Mouse (Mus musculus) lung, postnatal 10 days (tissue): ENCODE results near the gene Mmp21.

ENCODE experiments used
- DNase-seq: peaks from one replicate; pipeline ENCODE4 v3.0.0; 2021

The Mmp21 gene

GRCm38 (mm10) chr7:133645716-133646115 lies 34.1 kb downstream of the Mmp21 start:
- no peak for DNase-seq

- no peak for DNase-seq
These were observed 41.0 kb downstream of the Mmp21 start for GRCm38 (mm10) chr7:133638821-133639220.

GRCm38 (mm10) chr7:133638306-133638705 lies 41.6 kb downstream of the Mmp21 start:
- DNase-seq: peak; percentile 11

- peak; percentile 100 for DNase-seq
These were observed 42.2 kb downstream of the Mmp21 start, which contains the start of gene Edrf1 for GRCm38 (mm10) chr7:133637361-133638305. TSS of gene Edrf1 (plus strand) at chr7:133637543.

- DNase-seq: peak; percentile 95
These were observed 43.0 kb downstream of the Mmp21 start for GRCm38 (mm10) chr7:133636738-133637352.

- no peak for DNase-seq
These were observed 44.8 kb downstream of the Mmp21 start for GRCm38 (mm10) chr7:133634932-133635650.

GRCm38 (mm10) chr7:133632476-133632875 lies 47.4 kb downstream of the Mmp21 start:
- peak; percentile 77 for DNase-seq

GRCm38 (mm10) chr7:133630821-133631220 lies 49.0 kb downstream of the Mmp21 start:
- no peak for DNase-seq

GRCm38 (mm10) chr7:133627184-133627936 lies 52.5 kb downstream of the Mmp21 start:
- no peak for DNase-seq
